Mouse (Mus musculus) stomach, postnatal 0 days (tissue): ENCODE results near the gene Scand1.

Experiments
- CTCF ChIP-seq: IDR thresholded peaks from 2 replicates; pipeline ENCODE4 v1.5.1; 2016; ENCODE audit warnings: antibody characterized with exemption, low read depth, mild to moderate bottlenecking, moderate library complexity
- EP300 ChIP-seq: optimal IDR thresholded peaks from 2 replicates; pipeline ENCODE3; 2016; ENCODE audit warnings: antibody characterized with exemption

DNA sequence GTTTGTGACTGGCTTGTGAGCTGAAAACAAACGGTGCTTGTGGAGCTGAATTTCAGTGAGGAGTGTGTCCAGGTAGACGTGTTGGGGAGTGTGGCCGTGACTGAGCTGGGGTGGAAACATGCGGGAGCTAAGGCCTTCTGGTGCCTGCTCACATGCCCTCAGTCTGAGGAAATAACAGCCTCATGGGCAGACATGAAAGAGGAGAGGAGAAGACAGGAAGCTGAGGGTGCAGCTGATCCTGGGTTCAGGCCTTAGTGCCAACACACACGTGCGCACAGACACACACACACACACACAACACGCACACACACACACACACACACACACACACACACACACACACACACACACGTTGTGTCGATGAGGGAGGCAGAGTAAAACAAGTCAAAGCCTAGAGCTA lies 44.9 kb downstream of the Scand1 start:
- TF ChIP-seq CTCF (no peak), EP300 (no peak)
